Mouse (Mus musculus) myocyte (in vitro differentiated cells): ENCODE data around the gene Ssc4d. TPM values are rescaled to one million over a fixed set of nuclear protein-coding genes. Genes with fewer than 3 reads are reported as not detected.
A peak's percentile ranks its signal among the peaks of the same experiment; 100 is the strongest.

Experiments
- H3K27me3 ChIP-seq: one replicate; pipeline ENCODE4 v1.6.1; 2011; ENCODE audit not compliant: control insufficient read depth, insufficient read depth, insufficient read length
- H3K36me3 ChIP-seq: one replicate; pipeline ENCODE4 v1.6.1; 2011; ENCODE audit not compliant: control insufficient read depth, insufficient read depth
- H3K4me2 ChIP-seq: one replicate; pipeline ENCODE4 v1.6.1; 2011; ENCODE audit warnings: low read depth, control low read depth
- H3K4me3 ChIP-seq: one replicate; pipeline ENCODE4 v1.5.1; 2011; ENCODE audit warnings: mild to moderate bottlenecking, control low read depth, moderate library complexity
- H3K79me2 ChIP-seq: one replicate; pipeline ENCODE4 v1.6.1; 2011; ENCODE audit not compliant: control insufficient read depth, insufficient read depth
- H3ac ChIP-seq: one replicate; pipeline ENCODE4 v1.6.1; 2011; ENCODE audit not compliant: control insufficient read depth, insufficient read length
- CEBPB ChIP-seq: IDR thresholded peaks from 2 replicates; pipeline ENCODE4 v1.6.1; 2011; ENCODE audit warnings: mild to moderate bottlenecking, moderate library complexity; ENCODE audit not compliant: poor library complexity, insufficient read depth, severe bottlenecking
- E2F4 ChIP-seq: IDR thresholded peaks from one replicate; pipeline ENCODE4 v1.6.1; 2011; ENCODE audit warnings: mild to moderate bottlenecking, control low read depth, moderate library complexity; ENCODE audit not compliant: insufficient read depth
- MAX ChIP-seq: IDR thresholded peaks from one replicate; pipeline ENCODE4 v1.6.1; 2011; ENCODE audit warnings: low read depth, mild to moderate bottlenecking, control low read depth
- MYOD1 ChIP-seq, 3 experiments: IDR thresholded peaks; one replicate each; pipeline ENCODE4 v1.6.1; 2011; ENCODE audit warnings: control low read depth in 2 of 3, low read depth in 2 of 3, mild to moderate bottlenecking in 2 of 3, moderate library complexity in 1 of 3; ENCODE audit not compliant: insufficient read length in 2 of 3, control insufficient read depth in 1 of 3
- MYOG ChIP-seq, 3 experiments: IDR thresholded peaks; one replicate each; pipeline ENCODE4 v1.6.1; 2011; ENCODE audit warnings: control low read depth in 2 of 3, low read depth in 2 of 3, mild to moderate bottlenecking in 2 of 3; ENCODE audit not compliant: insufficient read length in 2 of 3, control insufficient read depth in 1 of 3, insufficient read depth in 1 of 3
- POLR2A ChIP-seq: IDR thresholded peaks from one replicate; pipeline ENCODE4 v1.6.1; 2011; ENCODE audit warnings: low read depth, mild to moderate bottlenecking, control low read depth, moderate library complexity; ENCODE audit not compliant: insufficient read length
- POLR2AphosphoS2 ChIP-seq: IDR thresholded peaks from one replicate; pipeline ENCODE4 v1.6.1; 2011; ENCODE audit warnings: low read depth, control low read depth; ENCODE audit not compliant: insufficient read length
- REST ChIP-seq: IDR thresholded peaks from one replicate; pipeline ENCODE4 v1.6.1; 2011; ENCODE audit warnings: mild to moderate bottlenecking, control low read depth, moderate library complexity; ENCODE audit not compliant: insufficient read depth, insufficient read length
- SRF ChIP-seq: IDR thresholded peaks from one replicate; pipeline ENCODE4 v1.6.1; 2011; ENCODE audit warnings: low read depth; ENCODE audit not compliant: control insufficient read depth, insufficient read length
- TCF12 ChIP-seq: IDR thresholded peaks from one replicate; pipeline ENCODE4 v1.6.1; 2011; ENCODE audit warnings: mild to moderate bottlenecking, control low read depth; ENCODE audit not compliant: poor library complexity, insufficient read depth, severe bottlenecking
- TCF3 ChIP-seq: IDR thresholded peaks from one replicate; pipeline ENCODE4 v1.6.1; 2011; ENCODE audit warnings: low read depth, control low read depth; ENCODE audit not compliant: insufficient read length
- USF1 ChIP-seq: IDR thresholded peaks from one replicate; pipeline ENCODE4 v1.6.1; 2011; ENCODE audit warnings: low read depth, mild to moderate bottlenecking, control low read depth, moderate library complexity
- polyA plus RNA-seq: library from polyadenylated mRNA; unstranded; fragments of >200 nt; fragmentation: generic; extraction: Trizol; gene quantifications from one replicate; pipeline ENCODE4 v1.2.1, GENCODE M21; 2012; ENCODE audit warnings: missing spikeins

The Ssc4d gene
- polyA plus RNA-seq, 1 experiment = 2.4 TPM

DNA sequence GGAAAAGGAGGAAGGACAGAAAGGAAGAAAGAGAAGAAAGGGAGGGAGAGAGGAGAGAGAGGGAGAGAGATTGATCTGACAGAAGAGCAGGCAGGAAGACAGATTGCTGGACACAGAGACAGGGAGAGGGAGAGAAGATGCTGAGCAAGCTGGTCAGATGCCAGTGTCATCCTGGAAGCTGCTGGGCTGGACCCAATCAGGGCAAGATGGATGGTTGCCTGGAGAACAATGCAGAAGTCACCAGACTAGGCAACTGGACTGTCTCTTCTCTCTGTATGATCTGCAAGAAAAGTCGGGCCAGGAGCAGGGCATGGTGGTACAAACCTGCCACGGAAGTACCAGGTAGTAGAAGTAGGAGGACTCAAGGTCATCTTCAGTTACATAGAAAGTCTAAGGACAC lies 21.5 kb downstream of the Ssc4d start:
- H3K27me3 ChIP-seq = no peaks in the 10 kb centered on the region
- no peaks in the 10 kb centered on the region for H3K36me3 ChIP-seq
- no peak overlapping the region for H3K4me3 ChIP-seq
- H3K79me2 ChIP-seq = no peaks in the 10 kb centered on the region
- H3K4me2 ChIP-seq = no peak overlapping the region
- TF ChIP-seq E2F4 = no peak
- TF ChIP-seq CEBPB = no peak
- no peak for TF ChIP-seq MAX
- no peak for TF ChIP-seq POLR2AphosphoS2
- H3ac ChIP-seq = no peak overlapping the region

DNA sequence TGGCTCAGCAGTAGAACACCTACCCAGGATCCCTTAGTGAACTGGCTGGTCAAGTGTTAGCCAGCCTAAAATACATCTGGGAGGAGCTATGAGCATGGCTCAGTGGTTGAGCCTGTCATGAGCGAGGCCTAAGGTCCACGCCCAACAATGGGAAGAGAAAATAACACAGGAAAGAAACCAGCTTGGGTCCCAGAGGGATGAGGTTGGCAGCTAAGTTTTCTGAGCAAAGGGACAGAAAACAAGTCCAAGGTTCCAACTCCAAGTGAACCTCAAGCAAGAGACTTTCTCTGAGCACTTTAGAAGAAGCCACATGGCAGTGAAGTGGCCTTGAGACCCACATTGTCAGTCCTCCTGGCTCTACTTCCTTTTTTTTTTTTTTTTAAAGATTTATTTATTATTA lies 22.7 kb downstream of the Ssc4d start:
- Histone ChIP-seq H3K36me3 (no peaks in the 10 kb centered on the region), H3K79me2 (no peaks in the 10 kb centered on the region), H3K27me3 (no peaks in the 10 kb centered on the region), H3K4me3 (no peak overlapping the region), H3K4me2 (peak overlapping the region; percentile 53), H3ac (no peak overlapping the region)
- TF ChIP-seq MYOD1 (IDR thresholded peaks at IDR 0.05; ENCODE audit: control insufficient read depth in 1 of 3, insufficient read length in 2 of 3, low read depth in 2 of 3) (no peak), MAX (no peak), USF1 (no peak), SRF (no peak), TCF12 (no peak), MYOG (IDR thresholded peaks at IDR 0.05; ENCODE audit: control insufficient read depth in 1 of 3, insufficient read depth in 1 of 3, insufficient read length in 2 of 3, low read depth in 2 of 3) (no peak), POLR2A (no peak), CEBPB (no peak), TCF3 (no peak), POLR2AphosphoS2 (no peak), REST (no peak), E2F4 (no peak)

DNA sequence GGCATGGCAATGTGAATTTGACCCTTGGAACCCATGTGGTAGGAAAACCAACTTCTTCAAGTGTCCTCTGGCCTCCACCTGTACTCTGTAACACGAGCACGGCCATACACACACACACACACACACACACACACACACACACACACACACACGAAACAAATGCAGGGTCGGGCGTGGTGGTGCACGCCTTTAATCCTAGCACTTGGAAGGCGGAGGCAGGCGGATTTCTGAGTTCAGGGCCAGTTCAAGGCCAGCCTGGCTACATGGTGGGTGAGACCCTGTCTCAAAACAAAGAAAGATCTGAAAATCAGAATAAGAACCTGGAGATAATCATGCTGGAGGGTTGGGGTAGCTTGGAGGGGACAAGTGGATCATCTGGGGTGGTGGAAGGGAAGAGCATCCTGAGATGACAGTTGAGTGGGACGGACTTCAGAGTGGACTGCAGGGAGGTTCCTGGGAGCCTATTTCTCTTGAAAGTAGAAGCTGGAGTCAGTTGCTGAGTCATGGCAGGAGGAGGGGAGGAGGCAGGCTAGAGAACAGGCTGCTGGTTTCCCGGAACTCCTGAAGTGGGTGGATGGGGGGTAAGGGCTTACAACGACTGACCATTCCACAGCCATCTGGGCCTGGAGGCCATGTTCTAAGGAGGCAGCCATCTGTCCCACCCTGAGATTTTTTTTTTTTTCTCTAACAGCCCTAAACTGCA lies 23.5 kb downstream of the Ssc4d start:
- no peaks in the 10 kb centered on the region for H3K36me3 ChIP-seq
- no peak overlapping the region for H3K4me3 ChIP-seq
- H3K4me2 ChIP-seq = peak overlapping the region; percentile 53
- no peaks in the 10 kb centered on the region for H3K79me2 ChIP-seq
- no peaks in the 10 kb centered on the region for H3K27me3 ChIP-seq
- H3ac ChIP-seq = no peak overlapping the region
- TF ChIP-seq CEBPB (no peak), MYOG (IDR thresholded peaks at IDR 0.05; ENCODE audit: control insufficient read depth in 1 of 3, insufficient read depth in 1 of 3, insufficient read length in 2 of 3, low read depth in 2 of 3) (peak in 1 of 3 experiments; percentile 27)

DNA sequence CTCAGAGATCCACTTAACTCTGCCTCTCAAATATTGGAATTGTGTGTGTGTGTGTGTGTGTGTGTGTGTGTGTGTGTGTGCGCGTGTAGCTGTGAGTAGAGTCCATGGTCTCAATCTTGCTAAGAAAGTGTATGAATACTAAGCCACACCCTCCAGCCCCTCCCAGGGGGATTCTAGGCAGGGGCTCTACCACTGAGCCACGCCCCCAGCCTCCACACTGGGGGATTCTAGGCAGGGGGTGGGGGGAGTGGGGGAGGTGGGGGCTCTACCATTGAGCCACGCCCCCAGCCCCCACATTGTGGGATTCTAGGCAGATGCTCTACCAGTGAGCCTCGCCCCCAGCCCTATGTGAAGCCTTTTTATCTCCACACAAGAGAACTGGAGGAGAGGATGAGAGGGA lies 27.7 kb downstream of the Ssc4d start:
- Histone ChIP-seq H3K27me3 (no peaks in the 10 kb centered on the region), H3K4me2 (peak overlapping the region; percentile 72)
- TF ChIP-seq POLR2A (no peak), SRF (no peak), E2F4 (no peak), CEBPB (no peak), MYOG (IDR thresholded peaks at IDR 0.05; ENCODE audit: control insufficient read depth in 1 of 3, insufficient read depth in 1 of 3, insufficient read length in 2 of 3, low read depth in 2 of 3) (no peak), TCF3 (no peak), POLR2AphosphoS2 (no peak), MYOD1 (IDR thresholded peaks at IDR 0.05; ENCODE audit: control insufficient read depth in 1 of 3, insufficient read length in 2 of 3, low read depth in 2 of 3) (no peak), TCF12 (no peak), REST (no peak), MAX (no peak), USF1 (no peak)

DNA sequence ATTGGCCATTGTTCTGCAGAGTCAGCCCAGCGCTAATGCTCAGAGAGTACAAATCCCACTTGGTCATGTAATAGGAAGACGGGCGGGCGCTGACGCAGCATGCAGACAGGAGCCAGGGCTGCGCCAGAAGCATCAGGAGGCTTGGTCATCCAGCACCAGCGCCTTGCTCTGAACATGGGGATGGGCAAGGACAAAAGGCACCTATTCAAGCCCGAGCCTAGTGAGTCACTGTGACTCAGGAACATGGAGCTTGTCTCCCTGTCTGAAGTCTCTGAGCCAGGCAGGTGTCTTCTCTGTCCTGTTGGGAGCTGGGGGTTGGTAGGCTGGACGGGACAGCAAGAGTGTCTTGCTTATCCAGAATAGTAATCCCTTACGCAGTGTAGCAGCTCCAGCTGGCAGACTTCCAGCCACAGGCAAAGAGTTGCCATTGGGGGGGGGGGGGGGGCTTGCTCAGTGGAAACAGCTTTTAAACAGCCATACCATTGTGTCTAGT lies 28.4 kb downstream of the Ssc4d start:
- Histone ChIP-seq H3K79me2 (no peaks in the 10 kb centered on the region), H3K4me2 (peak overlapping the region; percentile 72)

More for the DNA sequence above, 27.7 kb downstream of the Ssc4d start:
- Histone ChIP-seq H3ac (no peak overlapping the region), H3K79me2 (no peaks in the 10 kb centered on the region), H3K36me3 (no peaks in the 10 kb centered on the region), H3K4me3 (no peak overlapping the region)

More for the DNA sequence above, 28.4 kb downstream of the Ssc4d start:
- H3K27me3 ChIP-seq = no peaks in the 10 kb centered on the region
- H3K36me3 ChIP-seq = no peaks in the 10 kb centered on the region
- no peak overlapping the region for H3ac ChIP-seq
- no peak overlapping the region for H3K4me3 ChIP-seq
- TF ChIP-seq POLR2A (peak; percentile 20), POLR2AphosphoS2 (no peak), MAX (no peak), SRF (no peak), MYOD1 (IDR thresholded peaks at IDR 0.05; ENCODE audit: control insufficient read depth in 1 of 3, insufficient read length in 2 of 3, low read depth in 2 of 3) (peak in 2 of 3 experiments; percentile 2 to 20), TCF12 (no peak), TCF3 (no peak), CEBPB (no peak)
